Mouse (Mus musculus): ENCODE measurements around the gene Mapk8ip1. TPM values are rescaled to one million over a fixed set of nuclear protein-coding genes. Genes with fewer than 3 reads are reported as not detected.
A peak's percentile ranks its signal among the peaks of the same experiment; 100 is the strongest.

Mapk8ip1 gene
- 2.6 and 2.8 TPM in 2 replicates for polyA plus RNA-seq (2015; fragmentation: Nextera tagmentation; extraction: Ambion mirVana)

DNA sequence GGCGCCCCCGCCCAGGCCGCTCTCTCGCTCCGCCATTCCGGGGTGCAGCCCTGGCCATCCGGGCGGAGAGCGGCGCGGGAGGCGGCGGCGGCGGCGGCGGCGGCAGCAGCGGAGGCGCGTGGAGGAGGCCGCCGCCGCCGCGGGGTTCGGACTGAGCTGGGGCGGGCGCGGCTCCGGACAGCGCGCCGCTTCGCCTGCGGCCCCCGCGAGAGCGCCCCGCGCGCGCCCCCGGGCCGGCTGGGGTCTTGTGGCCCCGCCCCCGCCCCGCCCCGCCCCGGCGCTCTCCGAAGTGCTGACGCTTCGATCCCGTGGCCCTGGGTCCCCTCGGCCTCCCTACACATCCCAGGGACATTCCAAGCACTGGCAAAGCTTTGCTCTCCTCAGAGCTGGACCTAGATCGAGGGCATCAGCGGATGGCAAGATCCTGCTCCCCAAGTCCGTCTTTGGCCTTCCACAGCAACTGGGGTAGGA lies at the start of gene Mapk8ip1:
Gene Mapk8ip1, minus strand, starts transcription at position 173 of the 471 bp plus-strand sequence.
- H3K27me3 ChIP-seq (ENCODE audit: insufficient read depth, low read length) = peaks cover 8% of the 10 kb centered on the region
- no peaks in the 10 kb centered on the region for H3K9me3 ChIP-seq (ENCODE audit: low read length)
- H3K36me3 ChIP-seq (replicated peaks; ENCODE audit: insufficient read depth, low read length) = peaks cover 18% of the 10 kb centered on the region
- H3K4me2 ChIP-seq (ENCODE audit: low read depth, low read length) = peak within 1 kb of the TSS; percentile 73
- ATAC-seq (peak; percentile 48; the same call in 1 of the 2 replicates), DNase-seq (peak; percentile 37)
- WGBS (ENCODE audit: insufficient replicate concordance) = 2% methylated on average over 38 of the region's 59 CpGs
- no peak for TF ChIP-seq CTCF (IDR thresholded peaks at IDR 0.05; ENCODE audit: low read depth)
- no peak for TF ChIP-seq EP300 (IDR thresholded peaks at IDR 0.05; ENCODE audit: low read depth)
- peak within 1 kb of the TSS; percentile 12; the same call in 1 of the 2 replicates for H3K9ac ChIP-seq (replicated peaks)
- no peak within 1 kb of the TSS for H3K27ac ChIP-seq (ENCODE audit: low read depth)
- H3K4me1 ChIP-seq (ENCODE audit: insufficient read depth) = no peaks in the 10 kb centered on the region
- peak within 1 kb of the TSS; percentile 31; the same call in 1 of the 2 replicates for H3K4me3 ChIP-seq (ENCODE audit: low read depth, low read length)

DNA sequence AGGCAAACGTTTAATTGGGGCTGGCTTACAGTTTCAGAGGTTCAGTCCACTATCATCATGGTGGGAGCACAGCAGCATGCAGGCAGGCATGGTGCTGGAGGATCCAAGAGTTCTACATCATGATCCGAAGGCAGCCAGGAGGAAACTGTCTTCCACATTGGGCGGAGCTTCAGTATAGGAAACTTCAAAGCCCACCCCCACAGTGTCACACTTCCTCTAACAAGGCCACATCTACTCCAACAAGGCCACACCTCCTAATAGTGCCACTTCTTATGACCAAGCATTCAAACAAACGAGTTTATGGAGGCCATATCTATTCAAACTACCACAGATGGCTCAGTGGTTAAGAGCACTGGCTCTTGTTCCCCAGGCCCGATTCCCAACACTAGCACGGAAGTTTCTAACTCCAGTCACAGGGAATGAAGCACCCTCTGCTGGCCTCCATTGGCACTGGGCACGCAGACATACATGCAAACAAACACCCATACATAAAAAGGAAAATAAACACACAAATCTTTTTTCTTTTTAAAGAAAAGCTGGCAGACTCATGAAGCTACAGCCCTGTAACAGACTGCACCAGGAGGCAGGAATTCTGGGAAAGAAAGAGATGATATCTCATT lies 46.2 kb upstream of the Mapk8ip1 start:
- ATAC-seq = no peak
- H3K36me3 ChIP-seq (replicated peaks; ENCODE audit: insufficient read depth, low read length) = no peaks in the 10 kb centered on the region
- WGBS (ENCODE audit: insufficient replicate concordance) = 70% methylated on average over 7 of the region's 7 CpGs
- H3K27me3 ChIP-seq (ENCODE audit: insufficient read depth, low read length) = no peaks in the 10 kb centered on the region
- no peaks in the 10 kb centered on the region for H3K9me3 ChIP-seq (ENCODE audit: low read length)
- H3K27ac ChIP-seq (ENCODE audit: low read depth) = peak overlapping the region; percentile 56; the same call in 1 of the 2 replicates
- 0 out of 2 replicates have a peak, but pooled peaks have one; percentile 18 for TF ChIP-seq CTCF (IDR thresholded peaks at IDR 0.05; ENCODE audit: low read depth)
- no peak for TF ChIP-seq EP300 (IDR thresholded peaks at IDR 0.05; ENCODE audit: low read depth)
- H3K9ac ChIP-seq (replicated peaks) = no peak overlapping the region
- peaks cover 24% of the 10 kb centered on the region for H3K4me1 ChIP-seq (ENCODE audit: insufficient read depth)
- H3K4me2 ChIP-seq (ENCODE audit: low read depth, low read length) = no peak overlapping the region
- no peak for DNase-seq
- no peak overlapping the region for H3K4me3 ChIP-seq (ENCODE audit: low read depth, low read length)

DNA sequence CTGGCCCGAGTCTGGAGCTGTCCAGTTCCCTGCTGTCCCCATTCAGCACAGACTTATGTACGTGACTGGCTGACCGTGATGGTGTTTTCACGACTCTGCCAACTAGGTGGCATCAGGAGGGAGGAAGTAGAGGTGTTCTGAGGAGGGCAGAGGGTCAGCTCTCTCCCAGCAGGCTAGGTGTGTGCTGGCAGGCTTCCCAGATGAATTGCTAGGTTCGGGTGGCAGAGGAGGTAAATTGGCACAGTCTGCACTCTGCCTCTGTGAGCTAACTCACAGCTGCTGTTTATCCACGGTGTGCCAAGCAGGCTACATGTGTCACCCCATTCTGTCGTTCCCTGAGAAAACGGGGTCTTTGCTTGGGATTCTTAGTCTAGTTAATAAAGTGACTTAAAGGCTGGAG lies 45.6 kb upstream of the Mapk8ip1 start:
- TF ChIP-seq EP300 (IDR thresholded peaks at IDR 0.05; ENCODE audit: low read depth) (no peak), CTCF (IDR thresholded peaks at IDR 0.05; ENCODE audit: low read depth) (no peak)
- Histone ChIP-seq H3K9ac (replicated peaks) (no peak overlapping the region), H3K4me1 (ENCODE audit: insufficient read depth) (peaks cover 24% of the 10 kb centered on the region), H3K36me3 (replicated peaks; ENCODE audit: insufficient read depth, low read length) (no peaks in the 10 kb centered on the region), H3K27ac (ENCODE audit: low read depth) (peak overlapping the region; percentile 56), H3K9me3 (ENCODE audit: low read length) (no peaks in the 10 kb centered on the region), H3K4me3 (ENCODE audit: low read depth, low read length) (no peak overlapping the region), H3K4me2 (ENCODE audit: low read depth, low read length) (no peak overlapping the region), H3K27me3 (ENCODE audit: insufficient read depth, low read length) (no peaks in the 10 kb centered on the region)
- DNase-seq = no peak
- ATAC-seq = peak; percentile 46
- WGBS (ENCODE audit: insufficient replicate concordance) = 62% methylated on average over 8 of the region's 8 CpGs

DNA sequence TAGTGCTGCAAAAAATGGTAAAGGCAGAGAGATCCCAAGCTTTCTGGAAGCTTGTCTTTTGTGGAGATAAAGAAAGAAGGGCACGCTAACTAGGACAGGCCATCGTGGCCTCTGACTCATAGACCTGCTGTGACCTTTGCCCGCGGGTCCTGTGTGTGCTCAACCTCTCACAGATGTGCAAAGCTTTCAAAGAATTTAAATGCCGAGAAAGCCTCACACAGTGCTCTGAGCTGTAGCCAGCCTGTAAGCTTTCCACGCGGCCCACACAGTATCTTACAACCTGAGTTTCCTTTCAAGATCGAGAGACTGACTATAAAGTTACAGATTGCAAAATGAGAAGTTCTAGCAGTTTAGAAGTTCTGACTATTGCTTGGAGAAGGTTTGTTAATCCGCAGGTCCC lies 44.8 kb upstream of the Mapk8ip1 start:
- Histone ChIP-seq H3K4me1 (ENCODE audit: insufficient read depth) (peaks cover 24% of the 10 kb centered on the region), H3K4me3 (ENCODE audit: low read depth, low read length) (no peak overlapping the region), H3K9me3 (ENCODE audit: low read length) (no peaks in the 10 kb centered on the region), H3K9ac (replicated peaks) (no peak overlapping the region), H3K4me2 (ENCODE audit: low read depth, low read length) (no peak overlapping the region), H3K36me3 (replicated peaks; ENCODE audit: insufficient read depth, low read length) (no peaks in the 10 kb centered on the region), H3K27me3 (ENCODE audit: insufficient read depth, low read length) (no peaks in the 10 kb centered on the region), H3K27ac (ENCODE audit: low read depth) (peak overlapping the region; percentile 56)
- 49% methylated on average over 9 of the region's 9 CpGs for WGBS (ENCODE audit: insufficient replicate concordance)
- peak; percentile 66 for DNase-seq
- ATAC-seq = peak; percentile 78
- TF ChIP-seq CTCF (IDR thresholded peaks at IDR 0.05; ENCODE audit: low read depth) (no peak), EP300 (IDR thresholded peaks at IDR 0.05; ENCODE audit: low read depth) (0 out of 2 replicates have a peak, but pooled peaks have one; percentile 31)

DNA sequence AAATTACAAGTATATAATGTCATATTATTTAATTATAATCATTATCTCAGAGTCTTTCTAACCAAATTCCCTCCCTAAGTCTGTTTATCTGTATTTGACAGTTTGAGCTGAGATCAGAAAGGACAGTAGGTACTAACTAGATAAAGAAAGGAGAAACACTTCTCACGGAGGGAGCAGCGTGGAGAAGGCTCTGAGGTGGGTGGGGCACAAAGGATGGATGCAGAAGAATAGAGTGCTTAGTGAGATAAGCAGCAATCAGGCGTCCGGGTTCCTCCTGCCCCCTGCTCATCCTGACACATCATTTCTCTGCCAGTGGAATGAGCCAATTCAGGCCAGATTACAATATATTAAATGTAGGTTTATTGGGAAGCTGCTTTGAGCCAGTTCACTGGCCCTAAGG lies 43.3 kb upstream of the Mapk8ip1 start:
- TF ChIP-seq CTCF (IDR thresholded peaks at IDR 0.05; ENCODE audit: low read depth) = no peak
- TF ChIP-seq EP300 (IDR thresholded peaks at IDR 0.05; ENCODE audit: low read depth) = peak; percentile 94
- no peaks in the 10 kb centered on the region for H3K36me3 ChIP-seq (replicated peaks; ENCODE audit: insufficient read depth, low read length)
- DNase-seq (no peak), ATAC-seq (peak; percentile 62)
- H3K9ac ChIP-seq (replicated peaks) = no peak overlapping the region
- no peak overlapping the region for H3K27ac ChIP-seq (ENCODE audit: low read depth)
- H3K4me2 ChIP-seq (ENCODE audit: low read depth, low read length) = no peak overlapping the region
- 37% methylated on average over 4 of the region's 4 CpGs for WGBS (ENCODE audit: insufficient replicate concordance)
- peaks cover 24% of the 10 kb centered on the region for H3K4me1 ChIP-seq (ENCODE audit: insufficient read depth)
- H3K4me3 ChIP-seq (ENCODE audit: low read depth, low read length) = no peak overlapping the region
- no peaks in the 10 kb centered on the region for H3K9me3 ChIP-seq (ENCODE audit: low read length)
- H3K27me3 ChIP-seq (ENCODE audit: insufficient read depth, low read length) = no peaks in the 10 kb centered on the region

DNA sequence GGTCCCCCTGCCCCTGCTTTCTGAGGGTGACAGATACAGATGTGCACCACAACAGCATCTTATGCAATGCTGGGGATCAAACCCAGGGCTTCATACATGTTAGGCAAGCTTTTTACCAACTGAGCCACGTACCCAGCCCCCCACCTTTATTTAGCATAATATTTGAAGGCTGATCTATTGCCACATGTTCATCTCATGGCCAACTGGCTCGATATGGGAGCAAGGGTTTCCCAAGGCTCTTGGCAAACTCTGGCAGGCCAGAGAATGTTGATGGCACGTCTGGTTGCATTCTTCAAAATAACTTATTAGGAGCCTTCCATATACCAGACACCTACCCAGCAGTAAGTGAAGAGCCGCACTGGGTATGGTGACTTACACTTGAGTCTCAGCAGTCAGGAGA lies 42.2 kb upstream of the Mapk8ip1 start:
- WGBS (ENCODE audit: insufficient replicate concordance) = 67% methylated on average over 4 of the region's 4 CpGs
- no peak overlapping the region for H3K4me3 ChIP-seq (ENCODE audit: low read depth, low read length)

More for the DNA sequence above, 42.2 kb upstream of the Mapk8ip1 start:
- Histone ChIP-seq H3K9me3 (ENCODE audit: low read length) (no peaks in the 10 kb centered on the region), H3K27ac (ENCODE audit: low read depth) (no peak overlapping the region), H3K27me3 (ENCODE audit: insufficient read depth, low read length) (no peaks in the 10 kb centered on the region), H3K4me2 (ENCODE audit: low read depth, low read length) (no peak overlapping the region), H3K9ac (replicated peaks) (no peak overlapping the region), H3K36me3 (replicated peaks; ENCODE audit: insufficient read depth, low read length) (no peaks in the 10 kb centered on the region), H3K4me1 (ENCODE audit: insufficient read depth) (peaks cover 24% of the 10 kb centered on the region)
- no peak for DNase-seq
- TF ChIP-seq EP300 (IDR thresholded peaks at IDR 0.05; ENCODE audit: low read depth) (no peak), CTCF (IDR thresholded peaks at IDR 0.05; ENCODE audit: low read depth) (no peak)
- ATAC-seq = peak; percentile 18; the same call in 1 of the 2 replicates

Data from liver, postnatal 0 days (tissue).